Mouse (Mus musculus) lung, adult 2 months (tissue): Measurements from ENCODE around the gene Coro6.

ENCODE experiments used
- CTCF ChIP-seq: fragments of 200-500 bp; IDR thresholded peaks from 2 replicates; pipeline ENCODE4 v1.5.1; 2011; ENCODE audit warnings: mild to moderate bottlenecking, low read length, control low read depth; ENCODE audit not compliant: insufficient read depth
- POLR2A ChIP-seq: fragments of 200-500 bp; IDR thresholded peaks from 2 replicates; pipeline ENCODE4 v1.6.1; 2011; ENCODE audit warnings: low read depth, mild to moderate bottlenecking, control low read depth, low read length, borderline replicate concordance; ENCODE audit errors: extremely low read depth

DNA sequence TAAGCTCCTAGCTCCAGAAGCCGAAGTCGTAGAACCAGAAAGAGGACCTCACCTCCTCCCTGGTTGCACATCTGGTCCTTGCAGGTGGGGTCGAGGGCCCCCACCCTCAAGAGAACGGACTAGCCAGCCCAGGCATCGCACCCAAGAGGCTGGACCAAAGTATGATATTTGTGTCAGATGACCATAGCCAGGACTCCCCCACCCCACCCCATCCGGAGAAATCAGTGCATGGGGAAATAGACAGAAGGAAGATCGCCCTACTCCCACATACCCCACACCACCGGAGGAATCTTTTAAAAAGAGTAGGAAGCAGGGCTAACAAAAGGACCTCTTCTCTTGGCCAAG, 862 bp downstream of the Coro6 start:
- TF ChIP-seq CTCF (no peak), POLR2A (no peak)
